Mouse (Mus musculus) hindbrain, embryonic 15.5 days (tissue): Measurements from ENCODE around the gene Med13l. TPM values are rescaled to one million over a fixed set of nuclear protein-coding genes. Genes with fewer than 3 reads are reported as not detected.

ENCODE experiments used
- ATAC-seq: fragments of 200-750 bp; cut with Nextera tagmentation; 2 replicates; pipeline ENCODE4 v1.8.0; 2017; ENCODE audit warnings: low read depth, moderate number of reproducible peaks, moderate TSS enrichment; ENCODE audit not compliant: low FRiP score
- H3K27ac ChIP-seq: fragments of 300-500 bp; sonication (generic); replicated peaks from 2 replicates; pipeline ENCODE4 v1.5.1; 2015; ENCODE audit warnings: mild to moderate bottlenecking, inconsistent platforms
- H3K27me3 ChIP-seq: fragments of 300-500 bp; sonication (generic); 2 replicates; pipeline ENCODE4 v1.6.1; 2015; ENCODE audit warnings: control low read depth, inconsistent platforms
- H3K36me3 ChIP-seq: fragments of 300-500 bp; sonication (generic); 2 replicates; pipeline ENCODE4 v1.6.1; 2015; ENCODE audit warnings: control low read depth, inconsistent platforms
- H3K4me1 ChIP-seq: fragments of 300-500 bp; sonication (generic); replicated peaks from 2 replicates; pipeline ENCODE4 v1.6.1; 2015; ENCODE audit warnings: control low read depth, inconsistent platforms
- H3K4me2 ChIP-seq: fragments of 300-500 bp; sonication (generic); 2 replicates; pipeline ENCODE4 v1.6.1; 2015; ENCODE audit warnings: moderate library complexity, mild to moderate bottlenecking, inconsistent platforms
- H3K4me3 ChIP-seq: fragments of 300-500 bp; sonication (generic); 2 replicates; pipeline ENCODE4 v1.5.1; 2015; ENCODE audit warnings: mild to moderate bottlenecking, inconsistent platforms
- H3K9ac ChIP-seq: fragments of 300-500 bp; sonication (generic); 2 replicates; pipeline ENCODE4 v1.6.1; 2015; ENCODE audit warnings: inconsistent platforms
- H3K9me3 ChIP-seq: fragments of 300-500 bp; sonication (generic); 2 replicates; pipeline ENCODE4 v1.6.1; 2016; ENCODE audit warnings: control low read depth, inconsistent platforms
- WGBS: fragments of 180-500 bp; shearing (Covaris S2); methylation state at CpG from one replicate; pipeline ENCODE4 v1.1.7; 2015; 5-methylcytosine and 5-hydroxymethylcytosine counted together
- polyA plus RNA-seq: library from polyadenylated mRNA; unstranded; fragments of >200 nt; fragmentation: Nextera tagmentation; extraction: Ambion mirVana; gene quantifications from 2 replicates; pipeline ENCODE4 v1.2.1, GENCODE M21; 2015

Med13l gene
- 13.7 and 14.7 TPM in 2 replicates for polyA plus RNA-seq

DNA sequence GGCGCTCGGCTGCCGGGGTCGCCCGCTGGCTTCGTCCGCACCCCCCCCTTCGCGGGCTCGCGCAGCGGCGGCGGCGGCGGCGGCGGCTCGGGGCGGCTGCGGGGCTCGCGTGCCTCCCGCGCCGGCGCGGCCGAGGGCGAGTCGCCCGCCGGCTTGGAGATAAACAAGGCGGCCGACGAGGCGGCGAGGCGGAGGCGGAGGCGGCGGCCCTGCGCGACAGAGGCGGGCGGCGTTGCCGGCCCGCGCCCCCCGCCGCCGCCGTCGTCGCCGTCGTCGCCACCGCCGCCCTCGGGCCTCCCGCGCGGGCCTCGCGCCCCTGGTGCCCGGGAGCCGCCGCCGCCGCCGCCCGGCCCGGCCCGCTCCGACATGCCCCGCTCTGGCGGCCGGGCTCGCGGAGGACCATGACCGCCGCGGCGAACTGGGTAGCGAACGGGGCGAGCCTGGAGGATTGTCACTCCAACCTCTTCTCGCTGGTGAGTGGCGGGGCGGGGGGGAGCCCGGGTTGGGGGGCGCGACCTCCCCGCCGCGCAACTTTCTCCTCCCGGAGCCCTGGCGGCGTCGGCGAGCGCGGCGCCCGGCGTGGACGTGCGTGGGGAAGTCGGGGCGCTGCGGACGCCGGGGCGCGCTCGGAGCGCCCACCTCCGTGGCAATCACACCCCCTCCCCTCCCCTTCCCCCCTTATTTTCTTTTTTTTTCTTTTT is at the start of gene Med13l:
Gene Med13l, plus strand, starts transcription at position 295 of the 701 bp plus-strand sequence.
- peak; percentile 59 for ATAC-seq
- peak within 1 kb of the TSS; percentile 71 for H3K4me2 ChIP-seq
- H3K4me1 ChIP-seq, result peaks cover 37% of the 10 kb centered on the region
- no peaks in the 10 kb centered on the region for H3K27me3 ChIP-seq
- H3K9ac ChIP-seq, result peak within 1 kb of the TSS; percentile 91
- H3K27ac ChIP-seq, result peak within 1 kb of the TSS; percentile 96
- H3K36me3 ChIP-seq, result no peaks in the 10 kb centered on the region
- H3K9me3 ChIP-seq, result no peaks in the 10 kb centered on the region
- WGBS, result 0% methylated on average over 47 of the region's 120 CpGs
- H3K4me3 ChIP-seq, result peak within 1 kb of the TSS; percentile 79

DNA sequence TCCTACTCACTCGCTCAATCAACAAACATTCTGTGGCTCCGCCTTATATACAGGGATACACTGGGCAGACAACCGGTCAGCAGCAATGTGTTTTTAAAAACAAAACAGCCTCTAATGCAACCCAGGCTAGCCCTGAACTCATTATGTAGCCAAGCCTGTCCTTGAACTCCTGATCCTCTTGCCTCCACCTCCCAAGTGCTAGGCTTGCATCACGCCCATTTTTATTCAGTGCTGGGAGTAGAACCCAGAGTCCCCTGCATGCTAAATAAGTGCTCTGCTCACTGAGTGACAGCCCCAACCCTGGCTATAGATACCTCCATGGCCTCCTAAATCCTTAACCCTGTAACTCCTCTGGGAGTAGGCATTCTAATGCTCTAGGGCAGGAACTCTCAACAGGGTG is 49.5 kb upstream of the Med13l start:
- Histone ChIP-seq H3K9ac (no peak overlapping the region), H3K27me3 (peaks cover 8% of the 10 kb centered on the region; the same call in 1 of the 2 replicates), H3K4me2 (no peak overlapping the region), H3K27ac (no peak overlapping the region), H3K4me3 (no peak overlapping the region), H3K4me1 (peaks cover 28% of the 10 kb centered on the region), H3K9me3 (no peaks in the 10 kb centered on the region), H3K36me3 (no peaks in the 10 kb centered on the region)
- no peak for ATAC-seq
- WGBS, result 88% methylated on average over 4 of the region's 4 CpGs

DNA sequence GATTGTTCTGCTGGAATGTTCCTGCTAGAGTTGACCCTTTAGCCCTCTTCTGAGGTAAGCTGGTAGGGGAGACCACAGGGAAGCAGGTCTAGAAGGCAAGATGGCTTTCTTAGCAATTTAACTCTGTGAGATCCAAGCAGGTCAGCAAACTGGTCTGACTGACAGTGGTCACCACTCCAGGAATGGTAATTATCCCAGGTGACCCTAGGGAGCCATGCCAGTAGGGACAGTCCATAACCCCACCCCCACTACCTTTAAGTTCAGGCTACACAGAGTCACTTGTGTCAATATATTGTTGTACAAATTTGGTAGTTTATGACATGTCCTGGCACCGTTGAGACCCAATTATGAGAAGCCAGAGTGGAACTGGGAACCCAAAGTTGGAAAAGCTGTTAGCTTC is 47.5 kb upstream of the Med13l start:
- no peak overlapping the region for H3K27ac ChIP-seq
- H3K4me2 ChIP-seq, result no peak overlapping the region
- 57% methylated on average over 1 of the region's 1 CpGs for WGBS
- no peak overlapping the region for H3K9ac ChIP-seq
- peaks cover 15% of the 10 kb centered on the region for H3K27me3 ChIP-seq
- no peaks in the 10 kb centered on the region for H3K36me3 ChIP-seq
- H3K4me1 ChIP-seq, result peaks cover 35% of the 10 kb centered on the region
- no peak overlapping the region for H3K4me3 ChIP-seq
- H3K9me3 ChIP-seq, result no peaks in the 10 kb centered on the region
- no peak for ATAC-seq

DNA sequence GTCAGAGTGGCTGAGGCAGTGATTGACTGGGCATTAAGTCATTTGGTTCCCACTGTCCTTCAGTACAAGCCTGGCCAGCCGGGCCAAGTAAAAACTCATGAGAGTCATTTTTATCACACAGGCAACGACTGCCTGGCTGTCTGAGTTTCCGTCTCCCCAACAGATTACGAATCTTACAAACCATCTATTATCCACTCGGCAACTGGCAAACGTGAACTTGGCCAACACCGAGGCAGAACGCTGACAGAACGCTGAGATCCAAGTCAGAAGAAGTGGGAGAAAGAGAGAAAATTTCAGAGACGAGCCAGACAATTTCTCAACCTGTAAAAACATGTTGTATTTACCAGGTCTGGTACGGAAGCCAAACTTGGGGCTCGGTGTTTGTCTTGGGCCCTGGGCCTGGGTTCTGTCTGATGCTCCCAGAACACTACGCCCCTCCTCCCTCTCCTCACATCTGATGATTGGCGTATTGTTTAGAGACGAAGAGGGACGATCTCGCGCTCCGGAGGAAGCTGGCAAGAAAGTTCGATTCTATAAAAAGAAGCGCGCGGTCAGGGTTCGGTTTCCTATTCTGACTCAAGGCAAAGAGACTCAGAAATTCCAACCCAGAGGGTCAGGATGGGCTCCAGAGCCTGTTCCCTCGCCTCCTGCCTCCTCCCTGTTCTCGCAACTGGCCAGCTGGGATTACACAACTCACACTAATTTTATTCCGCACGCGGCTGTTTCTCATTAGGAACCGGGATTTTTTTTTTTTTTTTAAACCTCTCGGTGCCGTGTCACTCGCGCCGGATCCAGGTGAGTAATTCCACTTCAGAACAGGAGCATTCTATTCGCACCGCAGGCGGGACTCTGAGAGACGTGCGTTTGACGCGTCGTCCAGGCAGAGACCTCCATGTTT is 46.6 kb upstream of the Med13l start:
- ATAC-seq, result no peak
- Histone ChIP-seq H3K4me2 (peak overlapping the region; percentile 66), H3K36me3 (no peaks in the 10 kb centered on the region), H3K4me3 (peak overlapping the region; percentile 27), H3K9ac (no peak overlapping the region), H3K27me3 (peaks cover 15% of the 10 kb centered on the region), H3K27ac (0 out of 2 replicates have a peak overlapping the region, but pooled peaks have one; percentile 19), H3K9me3 (no peaks in the 10 kb centered on the region), H3K4me1 (peaks cover 35% of the 10 kb centered on the region)
- 3% methylated on average over 43 of the region's 43 CpGs for WGBS

DNA sequence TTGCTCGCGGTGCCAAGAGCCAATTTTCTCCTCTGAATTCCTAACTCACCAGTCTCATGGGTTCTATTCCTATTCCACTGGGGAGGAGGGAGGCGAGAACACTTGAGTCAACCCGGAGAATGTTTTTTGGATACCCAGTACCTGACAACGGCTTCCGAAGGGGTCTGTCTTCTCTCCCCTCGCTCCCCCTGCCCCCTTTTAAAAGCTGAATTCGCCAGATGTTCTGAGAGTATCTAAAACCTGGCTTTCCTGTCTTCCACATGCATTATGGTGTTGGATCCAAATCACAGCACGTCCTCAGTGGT is 46.0 kb upstream of the Med13l start:
- H3K9ac ChIP-seq, result no peak overlapping the region
- WGBS, result 11% methylated on average over 9 of the region's 9 CpGs

DNA sequence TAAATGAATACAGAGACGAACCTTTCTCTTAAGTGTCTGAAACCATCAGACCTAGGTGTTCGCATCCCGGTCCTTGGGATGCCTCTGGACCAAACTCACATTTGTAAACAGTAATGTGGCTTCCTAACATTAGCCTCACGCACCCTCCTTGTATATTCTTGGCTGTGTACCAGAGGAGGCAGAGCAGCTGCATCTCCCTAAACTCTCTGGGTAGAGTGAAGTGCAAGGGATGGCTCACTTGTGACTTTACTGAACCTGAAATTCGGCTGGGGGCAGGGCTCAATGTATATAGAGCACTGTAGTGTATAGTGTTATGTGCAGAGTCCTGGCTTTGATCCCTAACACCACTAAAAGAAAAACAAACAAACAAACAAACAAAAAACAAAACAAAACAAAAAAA is 45.6 kb upstream of the Med13l start:
- H3K9me3 ChIP-seq, result no peaks in the 10 kb centered on the region
- no peak overlapping the region for H3K4me3 ChIP-seq
- ATAC-seq, result no peak
- H3K27me3 ChIP-seq, result peaks cover 15% of the 10 kb centered on the region
- peaks cover 35% of the 10 kb centered on the region for H3K4me1 ChIP-seq
- 48% methylated on average over 5 of the region's 5 CpGs for WGBS
- H3K9ac ChIP-seq, result no peak overlapping the region
- 0 out of 2 replicates have a peak overlapping the region, but pooled peaks have one; percentile 19 for H3K27ac ChIP-seq
- no peaks in the 10 kb centered on the region for H3K36me3 ChIP-seq
- peak overlapping the region; percentile 66 for H3K4me2 ChIP-seq

More for the DNA sequence above, 46.0 kb upstream of the Med13l start:
- Histone ChIP-seq H3K4me3 (peak overlapping the region; percentile 27), H3K4me1 (peaks cover 35% of the 10 kb centered on the region), H3K27me3 (peaks cover 15% of the 10 kb centered on the region), H3K9me3 (no peaks in the 10 kb centered on the region), H3K36me3 (no peaks in the 10 kb centered on the region), H3K27ac (0 out of 2 replicates have a peak overlapping the region, but pooled peaks have one; percentile 19), H3K4me2 (peak overlapping the region; percentile 66)
- no peak for ATAC-seq

DNA sequence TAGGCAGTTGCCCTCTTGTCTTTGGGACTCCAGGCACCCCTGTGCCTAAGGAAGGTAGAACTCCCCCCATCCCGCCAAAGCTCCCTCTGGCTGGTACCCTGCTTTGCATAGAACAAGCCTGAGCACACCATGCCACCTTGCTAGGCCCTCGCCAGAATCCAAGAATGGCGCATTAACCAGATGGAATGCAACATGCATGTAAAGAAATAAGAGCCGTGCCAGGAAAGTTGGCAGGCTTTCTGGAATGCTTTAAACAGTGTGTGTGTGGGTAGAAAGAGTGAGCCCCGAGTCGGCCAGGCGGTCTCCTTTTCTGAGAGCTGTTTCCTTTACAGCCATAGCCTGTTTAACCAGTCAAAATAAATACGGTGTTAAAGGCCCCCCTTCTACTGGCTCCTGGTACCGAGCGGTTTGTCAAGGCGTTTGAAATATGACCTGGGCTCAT is 45.2 kb upstream of the Med13l start:
- WGBS, result 21% methylated on average over 11 of the region's 11 CpGs
- H3K27ac ChIP-seq, result no peak overlapping the region

DNA sequence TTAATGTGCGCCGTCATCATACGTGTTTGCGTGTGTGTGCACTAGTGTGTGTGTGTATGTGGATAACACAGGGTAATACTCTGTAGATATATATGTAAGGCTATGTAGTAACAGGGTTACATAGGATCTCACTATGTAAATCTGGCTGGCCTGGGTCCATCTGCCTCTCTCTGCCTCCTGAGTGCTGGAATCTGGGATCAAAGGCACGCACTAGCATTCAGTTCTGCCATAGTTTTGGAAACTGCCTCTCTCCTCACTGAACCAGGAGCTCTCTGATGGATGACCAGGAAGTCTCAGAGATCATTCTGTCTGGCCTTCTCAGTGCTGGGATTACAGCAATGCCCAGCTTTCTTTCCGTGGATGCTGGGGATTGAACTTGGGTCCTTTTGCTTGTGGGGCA is 44.4 kb upstream of the Med13l start:
- Histone ChIP-seq H3K9me3 (no peaks in the 10 kb centered on the region), H3K4me2 (no peak overlapping the region), H3K27ac (no peak overlapping the region), H3K9ac (no peak overlapping the region), H3K27me3 (peaks cover 15% of the 10 kb centered on the region), H3K36me3 (no peaks in the 10 kb centered on the region), H3K4me1 (peaks cover 35% of the 10 kb centered on the region), H3K4me3 (no peak overlapping the region)
- 78% methylated on average over 6 of the region's 6 CpGs for WGBS
- no peak for ATAC-seq

More for the DNA sequence above, 45.2 kb upstream of the Med13l start:
- peak; percentile 69; the same call in 1 of the 2 replicates for ATAC-seq
- Histone ChIP-seq H3K4me1 (peaks cover 35% of the 10 kb centered on the region), H3K27me3 (peaks cover 15% of the 10 kb centered on the region), H3K4me3 (no peak overlapping the region), H3K4me2 (no peak overlapping the region), H3K9me3 (no peaks in the 10 kb centered on the region), H3K9ac (no peak overlapping the region), H3K36me3 (no peaks in the 10 kb centered on the region)

DNA sequence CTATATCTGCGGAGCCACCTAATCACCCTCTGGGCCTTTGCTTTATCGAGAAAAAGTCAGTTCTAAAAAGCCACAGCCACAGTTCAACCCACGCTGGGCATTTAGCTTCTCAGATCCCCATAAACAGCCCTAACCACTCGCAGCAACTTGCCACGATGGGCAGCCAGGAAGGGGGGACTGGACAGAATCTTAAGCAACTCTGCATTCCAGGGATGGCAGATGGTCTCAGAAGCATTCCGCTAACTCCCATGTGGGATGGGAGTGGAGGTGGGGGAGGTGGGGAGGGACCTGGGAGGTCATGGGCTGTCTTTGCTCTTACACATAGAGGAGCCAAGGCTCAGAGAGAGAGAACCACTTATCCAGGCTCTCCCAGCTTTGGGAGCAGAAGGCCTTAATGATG is 44.0 kb upstream of the Med13l start:
- H3K36me3 ChIP-seq, result no peaks in the 10 kb centered on the region
- ATAC-seq, result no peak
- no peak overlapping the region for H3K4me3 ChIP-seq
- H3K4me1 ChIP-seq, result peaks cover 35% of the 10 kb centered on the region
- H3K4me2 ChIP-seq, result no peak overlapping the region
- H3K27me3 ChIP-seq, result peaks cover 15% of the 10 kb centered on the region
- WGBS, result 49% methylated on average over 6 of the region's 6 CpGs
- H3K9ac ChIP-seq, result no peak overlapping the region
- H3K9me3 ChIP-seq, result no peaks in the 10 kb centered on the region
- H3K27ac ChIP-seq, result no peak overlapping the region

DNA sequence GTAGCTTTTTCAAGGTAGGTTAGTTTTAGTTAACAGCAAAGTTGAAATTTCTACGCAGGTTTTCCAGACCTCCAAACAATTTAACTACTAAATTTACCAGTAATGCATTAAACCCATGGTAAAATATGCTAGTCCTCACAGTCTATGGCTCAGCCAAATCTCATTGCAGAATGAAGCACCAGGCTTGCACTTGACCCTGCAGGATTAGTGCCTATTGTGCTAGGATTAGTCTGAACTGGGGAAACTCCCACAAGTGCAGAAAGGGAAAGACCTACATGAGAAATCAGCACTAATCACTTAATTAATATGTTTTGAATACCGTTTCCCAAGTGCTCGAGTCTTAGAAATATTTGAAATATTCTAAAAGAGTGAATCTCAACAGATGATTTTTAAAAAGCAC is 40.0 kb upstream of the Med13l start:
- H3K36me3 ChIP-seq, result no peaks in the 10 kb centered on the region
- peaks cover 7% of the 10 kb centered on the region; the same call in 1 of the 2 replicates for H3K27me3 ChIP-seq
- H3K9ac ChIP-seq, result no peak overlapping the region
- WGBS, result 76% methylated on average over 3 of the region's 3 CpGs
- no peak overlapping the region for H3K4me2 ChIP-seq
- H3K27ac ChIP-seq, result no peak overlapping the region
- H3K4me3 ChIP-seq, result no peak overlapping the region
- H3K9me3 ChIP-seq, result no peaks in the 10 kb centered on the region
- ATAC-seq, result no peak
- H3K4me1 ChIP-seq, result peaks cover 13% of the 10 kb centered on the region

DNA sequence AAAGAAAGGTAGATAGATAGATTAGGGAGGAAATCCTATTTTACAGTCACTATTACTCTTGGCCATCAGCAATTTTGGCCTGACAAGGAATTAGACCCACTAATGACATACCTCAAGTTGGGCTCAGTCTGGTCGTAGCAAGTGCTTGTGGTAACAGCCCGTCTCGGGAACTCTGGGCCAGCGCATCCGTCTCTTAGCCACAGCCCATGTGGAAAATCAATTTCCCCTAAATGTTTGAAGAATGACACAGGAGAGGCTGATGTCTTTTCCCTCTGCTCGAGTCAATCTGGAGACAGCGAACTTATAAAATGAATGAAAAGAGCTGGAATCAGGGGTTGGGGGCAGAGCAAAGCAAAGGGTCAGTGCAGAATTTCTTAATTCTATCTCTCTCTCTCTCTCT is 36.1 kb upstream of the Med13l start:
- Histone ChIP-seq H3K4me1 (no peaks in the 10 kb centered on the region; the same call in 1 of the 2 replicates), H3K27me3 (no peaks in the 10 kb centered on the region), H3K4me2 (no peak overlapping the region), H3K9me3 (no peaks in the 10 kb centered on the region), H3K36me3 (no peaks in the 10 kb centered on the region), H3K27ac (no peak overlapping the region), H3K4me3 (no peak overlapping the region), H3K9ac (no peak overlapping the region)
- WGBS, result 72% methylated on average over 7 of the region's 7 CpGs
- no peak for ATAC-seq

DNA sequence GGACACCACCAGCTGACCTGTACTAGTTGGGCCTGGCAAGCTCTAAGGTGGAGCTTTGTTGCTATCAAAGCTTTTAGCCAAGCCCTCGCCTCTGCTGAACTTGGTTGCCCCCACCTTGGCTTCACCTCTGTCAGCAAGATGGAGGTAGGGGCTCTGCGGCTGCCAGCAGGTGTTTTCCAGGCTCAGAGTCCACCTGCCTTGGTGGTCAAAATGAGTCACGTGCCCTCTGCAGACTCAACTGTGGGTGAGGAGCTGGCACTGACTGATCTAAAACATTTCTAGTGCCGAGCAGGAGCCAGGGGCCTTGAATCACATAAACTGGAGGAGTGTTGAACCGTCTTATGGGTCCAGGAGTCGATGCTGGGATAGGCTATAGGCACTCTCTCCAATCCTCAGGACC is 34.8 kb upstream of the Med13l start:
- Histone ChIP-seq H3K4me3 (no peak overlapping the region), H3K4me2 (no peak overlapping the region), H3K4me1 (no peaks in the 10 kb centered on the region; the same call in 1 of the 2 replicates), H3K27ac (no peak overlapping the region), H3K27me3 (no peaks in the 10 kb centered on the region), H3K9me3 (no peaks in the 10 kb centered on the region), H3K9ac (no peak overlapping the region), H3K36me3 (no peaks in the 10 kb centered on the region)
- WGBS, result 89% methylated on average over 6 of the region's 6 CpGs
- ATAC-seq, result no peak
